Mouse (Mus musculus) Patski (cell line): ENCODE measurements at regions not wholly inside any gene's neighbourhood (a gene's known extent, or its start where the extent isn't known, plus 50 kb on each side); places are given as distances from the start of the nearest gene placed in this dataset.

Experiments used
- ATAC-seq: fragments of 100-300 bp; one replicate; pipeline ENCODE4 v1.8.0; 2021
- CTCF ChIA-PET: fragments of 350-600 bp; sonication (Branson Sonifier 250); formaldehyde crosslinking; loops from one replicate; lab custom pipeline; 2022; ENCODE audit warnings: inconsistent platforms; lab: Charles Lee
- POLR2A ChIA-PET: fragments of 350-600 bp; sonication (Branson Sonifier 250); formaldehyde crosslinking; loops from one replicate; lab custom pipeline; 2022; ENCODE audit warnings: antibody characterized with exemption, inconsistent platforms; lab: Charles Lee
- DNase-seq: peaks from one replicate; pipeline ENCODE4 v3.0.0-alpha.2; 2011; ENCODE audit warnings: low read depth, low spot score
- H3K27me3 ChIP-seq: fragments of 371-371 bp; one replicate; pipeline ENCODE4 v1.5.1; 2021
- CTCF ChIP-seq: fragments of 100-300 bp; IDR thresholded peaks from one replicate; pipeline ENCODE4 v1.5.1; 2021
- in situ Hi-C: fragments of 300-500 bp; cut with MboI; formaldehyde crosslinking; loops from 3 replicates; pipeline ENCODE4 v1.11.1; 2018; ENCODE audit warnings: low pct_unique_long_range_greater_than_20kb, mixed read lengths

GRCm38 (mm10) chr10:109607121-109607520 lies 596.3 kb upstream of the Syt1 start:
- no peak for TF ChIP-seq CTCF
- CTCF ChIA-PET = no interaction called here
- no peak for DNase-seq
- peaks cover 5% of the 10 kb centered on the region for H3K27me3 ChIP-seq
- in situ Hi-C loops = no loop called here
- POLR2A ChIA-PET = no interaction called here
- no peak for ATAC-seq

DNA sequence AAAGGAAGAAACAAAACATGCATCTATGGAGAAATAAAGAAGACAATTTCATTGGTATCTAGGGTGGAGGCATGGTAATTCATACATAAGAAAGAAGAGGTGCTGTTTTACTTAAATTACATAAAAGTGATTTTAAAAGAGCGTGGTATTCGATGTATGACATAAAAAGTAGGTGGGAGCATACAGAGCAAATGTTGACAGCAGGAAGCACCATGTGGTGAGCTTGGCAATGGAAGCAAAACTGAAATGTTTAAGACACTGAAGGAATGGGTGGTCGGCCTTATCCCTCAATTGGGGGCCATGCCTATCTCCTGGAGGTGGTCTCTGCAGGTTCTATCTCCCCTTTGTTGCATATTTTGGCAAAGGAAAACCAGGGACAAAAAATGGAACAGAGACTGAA lies 592.5 kb upstream of the Syt1 start:
- POLR2A ChIA-PET = interaction anchor here (0.7 kb wide), 1 partner anchor 58 kb away, joined by 6 read pairs; no protein-coding TSS in a partner anchor
- TF ChIP-seq CTCF = no peak
- in situ Hi-C loops = no loop called here

DNA sequence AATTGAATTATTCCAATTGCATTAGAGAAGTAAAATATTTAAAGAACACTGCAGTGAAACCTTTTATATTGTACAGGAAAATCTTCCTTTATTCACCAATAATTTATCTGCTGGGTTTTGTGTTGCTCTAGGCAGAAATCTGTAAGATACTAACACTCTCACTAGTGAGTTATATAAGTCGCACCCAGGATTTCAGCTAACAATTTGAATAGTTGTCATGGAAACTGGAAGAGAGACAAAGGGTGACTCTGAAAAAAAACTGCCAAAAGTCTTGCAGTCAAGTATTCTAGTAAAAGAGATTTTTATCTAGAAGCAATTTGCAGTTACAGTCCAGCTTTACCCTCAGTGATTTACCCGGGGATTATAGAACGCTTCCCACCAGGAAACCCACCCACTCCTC lies 587.8 kb upstream of the Syt1 start:
- ATAC-seq = no peak
- in situ Hi-C loops = no loop called here
- no peak for TF ChIP-seq CTCF
- ChIA-PET POLR2A (no interaction called here), CTCF (no interaction called here)
- no peak for DNase-seq
- H3K27me3 ChIP-seq = peaks cover 42% of the 10 kb centered on the region

More for the DNA sequence above, 592.5 kb upstream of the Syt1 start:
- H3K27me3 ChIP-seq = peaks cover 25% of the 10 kb centered on the region
- CTCF ChIA-PET = no interaction called here
- ATAC-seq (no peak), DNase-seq (no peak)

DNA sequence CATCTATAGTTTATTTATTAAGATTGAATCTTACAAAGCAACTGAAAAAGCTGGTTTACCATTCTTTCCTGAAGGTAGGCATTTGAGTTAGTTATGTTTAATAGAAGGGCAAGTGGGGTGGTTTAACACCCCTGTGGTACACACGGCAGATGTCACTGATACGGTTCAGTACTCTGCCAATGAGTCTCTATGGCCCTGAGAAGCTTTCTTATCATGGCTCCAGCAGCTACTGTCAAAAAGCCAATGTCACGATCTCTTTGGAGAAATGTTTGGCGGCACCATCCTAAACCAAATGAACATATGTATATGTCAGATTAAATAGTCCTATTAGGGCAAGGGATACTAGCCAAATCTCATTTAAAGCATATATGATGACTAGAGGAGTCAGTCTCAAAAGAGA lies 562.4 kb upstream of the Syt1 start:
- no peak for DNase-seq
- H3K27me3 ChIP-seq = peaks cover 18% of the 10 kb centered on the region
- in situ Hi-C loops = no loop called here
- ChIA-PET POLR2A (no interaction called here), CTCF (interaction anchor here (1.2 kb wide), 1 partner anchor 10 kb away, joined by 3 read pairs; no protein-coding TSS in a partner anchor)
- ATAC-seq = no peak
- TF ChIP-seq CTCF = no peak

GRCm38 (mm10) chr10:109569798-109570197 lies 559.0 kb upstream of the Syt1 start:
- TF ChIP-seq CTCF = no peak
- POLR2A ChIA-PET = interaction anchor here (0.6 kb wide), 1 partner anchor 71 kb away, joined by 5 read pairs; no protein-coding TSS in a partner anchor
- H3K27me3 ChIP-seq = peaks cover 19% of the 10 kb centered on the region
- CTCF ChIA-PET = no interaction called here
- in situ Hi-C loops = no loop called here
- no peak for DNase-seq
- no peak for ATAC-seq

DNA sequence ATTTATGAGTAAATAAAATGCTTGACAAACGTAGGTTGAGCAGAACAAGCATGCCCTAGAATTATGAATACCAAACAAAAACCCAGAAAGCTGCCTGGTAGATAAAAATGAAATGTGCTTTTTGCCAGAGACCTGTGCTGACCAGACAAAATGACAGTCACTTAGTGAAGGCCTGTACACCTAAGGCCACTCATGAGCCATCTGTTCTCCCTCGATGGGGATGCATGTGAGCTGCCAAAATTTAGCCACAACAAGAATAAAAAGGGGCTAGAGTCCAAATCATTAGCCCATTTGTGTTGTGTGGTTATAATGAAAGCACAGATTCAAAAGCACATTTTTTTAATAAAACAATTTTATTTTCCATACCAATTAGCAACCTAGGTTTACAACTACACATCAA lies 555.9 kb upstream of the Syt1 start:
- DNase-seq (no peak), ATAC-seq (no peak)
- ChIA-PET POLR2A (no interaction called here), CTCF (no interaction called here)
- H3K27me3 ChIP-seq = peaks cover 21% of the 10 kb centered on the region
- in situ Hi-C loops = no loop called here
- no peak for TF ChIP-seq CTCF

- DNase-seq (no peak), ATAC-seq (no peak)
- TF ChIP-seq CTCF = no peak
- CTCF ChIA-PET = no interaction called here
- H3K27me3 ChIP-seq = peaks cover 9% of the 10 kb centered on the region
- POLR2A ChIA-PET = no interaction called here
- in situ Hi-C loops = no loop called here
Measured at GRCm38 (mm10) chr10:109561638-109562037, 550.9 kb upstream of the Syt1 start.

DNA sequence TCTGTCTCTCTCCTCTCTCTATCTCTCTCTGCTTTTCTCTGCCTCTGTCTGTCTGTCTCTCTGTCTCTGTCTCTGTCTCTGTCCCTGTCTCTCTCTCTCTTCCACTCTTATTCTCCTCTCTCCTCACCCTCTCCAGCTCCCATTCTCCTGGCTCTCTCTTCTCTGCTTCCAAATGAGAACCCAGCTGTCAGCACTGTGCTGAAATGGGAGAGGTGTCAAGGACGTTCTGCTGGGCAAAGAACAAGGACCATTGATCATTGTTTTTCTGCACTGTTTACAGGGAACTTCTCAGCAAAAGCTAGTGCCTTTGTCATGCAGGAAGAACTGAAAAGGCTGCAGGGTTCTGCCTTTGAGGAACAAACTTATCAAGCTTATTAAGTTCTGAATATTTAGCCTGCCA lies 550.3 kb upstream of the Syt1 start:
- ChIA-PET POLR2A (no interaction called here), CTCF (no interaction called here)
- no peak for ATAC-seq
- DNase-seq = no peak
- in situ Hi-C loops = no loop called here
- no peak for TF ChIP-seq CTCF
- peaks cover 9% of the 10 kb centered on the region for H3K27me3 ChIP-seq

DNA sequence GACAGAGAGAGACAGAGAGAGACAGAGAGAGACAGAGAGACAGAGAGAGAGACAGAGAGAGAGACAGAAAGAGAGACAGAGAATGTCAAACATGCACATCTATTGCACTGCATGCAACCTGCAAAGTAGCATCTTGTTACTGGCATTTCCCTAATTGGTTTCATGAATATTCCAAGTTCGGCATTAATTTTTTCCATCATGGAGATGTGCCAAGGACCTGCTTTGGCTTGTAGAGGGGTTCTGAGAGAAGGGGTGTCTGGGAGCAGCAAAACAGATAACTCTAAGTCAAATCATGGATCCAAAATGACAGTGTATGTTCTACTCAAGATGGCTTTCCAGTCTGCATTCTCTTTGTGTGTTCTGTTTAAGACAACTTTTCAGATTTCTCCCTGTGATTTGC lies 532.5 kb upstream of the Syt1 start:
- no peak for TF ChIP-seq CTCF

GRCm38 (mm10) chr10:109540229-109540628 lies 529.4 kb upstream of the Syt1 start:
- TF ChIP-seq CTCF = no peak

More for the DNA sequence above, 532.5 kb upstream of the Syt1 start:
- H3K27me3 ChIP-seq = no peaks in the 10 kb centered on the region
- POLR2A ChIA-PET = no interaction called here
- in situ Hi-C loops = no loop called here
- CTCF ChIA-PET = no interaction called here
- DNase-seq (no peak), ATAC-seq (no peak)

GRCm38 (mm10) chr10:109528096-109528495 lies 517.3 kb upstream of the Syt1 start:
- no peak for ATAC-seq
- CTCF ChIA-PET = no interaction called here
- no peaks in the 10 kb centered on the region for H3K27me3 ChIP-seq
- in situ Hi-C loops = no loop called here
- POLR2A ChIA-PET = no interaction called here
- no peak for DNase-seq
- no peak for TF ChIP-seq CTCF

More at GRCm38 (mm10) chr10:109540229-109540628, 529.4 kb upstream of the Syt1 start:
- H3K27me3 ChIP-seq = no peaks in the 10 kb centered on the region
- ChIA-PET CTCF (no interaction called here), POLR2A (no interaction called here)
- ATAC-seq (no peak), DNase-seq (no peak)
- in situ Hi-C loops = no loop called here

DNA sequence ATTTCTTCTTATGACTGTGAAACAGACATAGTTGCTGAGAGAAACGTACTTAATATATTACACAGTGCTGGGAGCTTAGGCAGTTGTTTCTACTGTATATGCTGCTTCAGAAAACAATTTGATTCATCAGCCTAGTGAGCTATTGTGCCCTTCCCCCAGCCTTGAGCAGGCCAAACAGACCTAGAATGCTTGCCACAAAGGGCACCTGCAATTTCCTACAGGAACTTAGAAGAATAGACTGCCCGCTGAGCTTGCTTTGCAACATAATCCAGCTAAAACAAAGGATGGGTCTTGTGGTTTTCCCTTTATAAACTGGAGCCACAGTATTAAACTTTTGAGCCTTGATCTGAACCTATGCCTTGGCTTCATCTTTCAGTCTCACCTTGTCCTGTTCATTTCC lies 510.9 kb upstream of the Syt1 start:
- ChIA-PET POLR2A (no interaction called here), CTCF (interaction anchor here (1.6 kb wide), 1 partner anchor 22 kb away, joined by 3 read pairs; no protein-coding TSS in a partner anchor)
- no peaks in the 10 kb centered on the region for H3K27me3 ChIP-seq
- no peak for ATAC-seq
- no peak for DNase-seq
- in situ Hi-C loops = no loop called here
- TF ChIP-seq CTCF = no peak
